Mouse (Mus musculus): ENCODE measurements at regions not wholly inside any gene's neighbourhood (a gene's known extent, or its start where the extent isn't known, plus 50 kb on each side); places are given as distances from the start of the nearest gene placed in this dataset.

DNA sequence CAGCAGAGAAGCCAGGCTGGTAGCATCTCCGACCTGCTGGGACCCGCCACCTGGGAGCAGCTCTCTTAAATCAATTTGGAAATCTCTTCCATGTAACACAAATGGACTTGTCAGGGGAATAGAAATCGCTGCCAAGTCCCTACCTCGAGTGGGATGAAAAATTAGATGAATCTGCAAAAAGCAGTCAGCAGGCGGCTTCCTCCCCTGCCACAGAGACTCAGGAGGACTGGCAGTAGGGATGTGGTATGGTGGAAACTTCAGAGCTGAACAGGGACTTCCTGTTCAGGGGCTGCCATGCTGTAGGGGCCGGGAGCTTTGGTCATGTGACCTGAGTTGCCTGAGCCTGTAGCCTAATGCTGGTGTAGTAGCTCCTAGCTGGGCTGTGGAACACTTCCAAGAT is 379.1 kb downstream of the Tbc1d22a start:
- WGBS = 41% methylated on average over 6 of the region's 6 CpGs
- no peaks in the 10 kb centered on the region; the same call in 1 of the 2 replicates for H3K27me3 ChIP-seq (ENCODE audit: control insufficient read depth, insufficient read depth, low read depth, low read length)
- H3K4me3 ChIP-seq (ENCODE audit: low read length) = no peak overlapping the region
- H3K4me2 ChIP-seq (ENCODE audit: low read depth, low read length) = no peak overlapping the region
- no peak for ATAC-seq (ENCODE audit: low read depth)
- no peak overlapping the region for H3K27ac ChIP-seq (ENCODE audit: low read length)
- no peaks in the 10 kb centered on the region for H3K36me3 ChIP-seq (ENCODE audit: control insufficient read depth, insufficient read depth, low read length)
- H3K9ac ChIP-seq (ENCODE audit: low read length) = no peak overlapping the region
- no peaks in the 10 kb centered on the region for H3K9me3 ChIP-seq (ENCODE audit: control insufficient read depth, low read length)
- no peaks in the 10 kb centered on the region for H3K4me1 ChIP-seq (replicated peaks; ENCODE audit: control insufficient read depth, insufficient read depth, low read length)

DNA sequence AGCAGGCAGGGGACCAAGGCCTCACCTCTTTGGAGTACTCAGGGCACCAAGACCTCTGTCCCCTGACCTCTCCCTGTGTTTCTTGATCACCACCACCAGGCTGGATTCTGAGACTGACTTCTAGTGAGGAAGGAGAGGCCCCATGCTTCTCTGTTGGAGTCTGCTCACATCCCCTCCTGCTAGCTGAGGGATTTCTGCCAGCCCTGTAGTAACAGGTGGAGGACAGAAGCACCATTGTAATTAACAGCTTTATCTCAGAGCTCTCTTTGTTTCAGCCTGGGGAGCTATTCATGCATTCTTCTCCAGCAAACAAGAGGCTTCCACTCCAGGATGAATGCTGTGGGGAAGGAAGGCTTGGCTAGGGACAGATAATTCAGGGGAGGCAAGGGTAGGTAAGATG is 392.2 kb downstream of the Tbc1d22a start:
- H3K27me3 ChIP-seq (ENCODE audit: control insufficient read depth, insufficient read depth, low read depth, low read length) = no peaks in the 10 kb centered on the region
- H3K36me3 ChIP-seq (ENCODE audit: control insufficient read depth, insufficient read depth, low read length) = no peaks in the 10 kb centered on the region
- ATAC-seq (ENCODE audit: low read depth) = no peak

DNA sequence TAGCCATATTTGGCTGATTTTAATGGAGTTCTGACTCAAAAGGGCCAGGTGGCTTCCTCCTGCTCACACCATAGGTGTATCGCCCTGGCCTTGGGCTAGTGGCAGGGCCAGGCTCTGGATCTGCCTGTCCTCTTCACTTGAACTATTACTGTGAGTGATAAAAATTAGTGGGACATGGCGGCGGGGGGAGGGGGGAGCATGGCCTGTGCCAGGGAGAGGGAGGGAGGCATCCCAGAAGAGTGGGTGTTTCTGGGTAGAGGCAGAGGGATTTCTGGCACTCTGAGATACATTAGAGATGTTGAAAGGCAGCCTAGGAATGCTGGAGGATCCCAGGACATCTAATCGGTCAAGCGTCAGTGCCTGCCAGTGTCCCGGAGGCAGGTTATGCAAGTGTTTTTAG is 395.4 kb downstream of the Tbc1d22a start:
- H3K27ac ChIP-seq (ENCODE audit: low read length) = no peak overlapping the region
- no peaks in the 10 kb centered on the region for H3K9me3 ChIP-seq (ENCODE audit: control insufficient read depth, low read length)
- 70% methylated on average over 6 of the region's 6 CpGs for WGBS
- no peaks in the 10 kb centered on the region for H3K36me3 ChIP-seq (ENCODE audit: control insufficient read depth, insufficient read depth, low read length)
- H3K4me2 ChIP-seq (ENCODE audit: low read depth, low read length) = no peak overlapping the region
- ATAC-seq (ENCODE audit: low read depth) = no peak
- H3K9ac ChIP-seq (ENCODE audit: low read length) = no peak overlapping the region
- H3K27me3 ChIP-seq (ENCODE audit: control insufficient read depth, insufficient read depth, low read depth, low read length) = no peaks in the 10 kb centered on the region
- no peaks in the 10 kb centered on the region for H3K4me1 ChIP-seq (replicated peaks; ENCODE audit: control insufficient read depth, insufficient read depth, low read length)
- no peak overlapping the region for H3K4me3 ChIP-seq (ENCODE audit: low read length)

More for the DNA sequence above, 392.2 kb downstream of the Tbc1d22a start:
- Histone ChIP-seq H3K4me3 (ENCODE audit: low read length) (no peak overlapping the region), H3K4me1 (replicated peaks; ENCODE audit: control insufficient read depth, insufficient read depth, low read length) (no peaks in the 10 kb centered on the region), H3K4me2 (ENCODE audit: low read depth, low read length) (no peak overlapping the region), H3K27ac (ENCODE audit: low read length) (no peak overlapping the region), H3K9ac (ENCODE audit: low read length) (no peak overlapping the region), H3K9me3 (ENCODE audit: control insufficient read depth, low read length) (no peaks in the 10 kb centered on the region)

DNA sequence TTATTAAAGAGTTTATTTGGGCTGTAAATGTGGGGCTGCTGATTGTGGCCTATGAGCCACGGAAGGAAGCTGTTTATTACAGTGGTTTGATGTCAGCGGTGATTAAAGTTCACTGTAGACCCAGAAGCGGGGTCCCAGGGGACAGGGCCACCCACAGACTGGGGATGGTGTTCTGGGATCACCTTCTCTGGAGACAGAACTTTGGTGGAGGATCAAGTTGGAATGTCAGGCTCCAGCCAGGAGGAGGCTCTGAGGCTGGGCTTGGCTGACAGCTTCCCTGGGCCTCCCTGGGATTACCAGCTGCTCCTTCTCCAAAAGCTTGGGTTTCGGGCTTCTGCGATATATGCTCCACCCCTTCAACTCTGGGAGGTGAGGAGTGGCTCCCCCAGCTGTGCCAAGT is 417.1 kb downstream of the Tbc1d22a start:
- WGBS = 60% methylated on average over 5 of the region's 5 CpGs
- Histone ChIP-seq H3K27ac (ENCODE audit: low read length) (no peak overlapping the region), H3K4me3 (ENCODE audit: low read length) (no peak overlapping the region), H3K36me3 (ENCODE audit: control insufficient read depth, insufficient read depth, low read length) (no peaks in the 10 kb centered on the region), H3K27me3 (ENCODE audit: control insufficient read depth, insufficient read depth, low read depth, low read length) (no peaks in the 10 kb centered on the region), H3K4me2 (ENCODE audit: low read depth, low read length) (no peak overlapping the region), H3K9ac (ENCODE audit: low read length) (no peak overlapping the region), H3K4me1 (replicated peaks; ENCODE audit: control insufficient read depth, insufficient read depth, low read length) (no peaks in the 10 kb centered on the region), H3K9me3 (ENCODE audit: control insufficient read depth, low read length) (no peaks in the 10 kb centered on the region)
- ATAC-seq (ENCODE audit: low read depth) = no peak

DNA sequence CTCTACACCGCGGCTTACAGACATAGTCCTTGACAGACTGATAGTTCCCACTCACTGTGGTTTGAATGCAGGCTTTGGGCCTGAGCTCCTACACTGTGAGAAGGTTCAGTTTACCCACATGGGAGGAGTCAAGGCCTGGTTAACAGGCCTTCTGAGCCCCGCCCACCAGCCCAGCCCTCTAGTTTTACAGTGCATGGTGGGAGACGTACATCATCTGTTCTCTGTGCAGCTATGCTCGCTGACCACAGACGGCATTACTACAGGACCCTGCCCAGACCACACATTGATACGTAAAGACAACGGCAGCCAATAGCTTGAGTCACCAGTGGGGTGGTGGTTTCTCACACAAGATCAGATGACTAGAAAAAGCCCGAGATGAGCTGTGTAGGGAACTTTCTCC is 431.0 kb downstream of the Tbc1d22a start:
- Histone ChIP-seq H3K9ac (ENCODE audit: low read length) (no peak overlapping the region), H3K4me3 (ENCODE audit: low read length) (no peak overlapping the region), H3K4me1 (replicated peaks; ENCODE audit: control insufficient read depth, insufficient read depth, low read length) (no peaks in the 10 kb centered on the region), H3K27ac (ENCODE audit: low read length) (no peak overlapping the region), H3K4me2 (ENCODE audit: low read depth, low read length) (no peak overlapping the region), H3K36me3 (ENCODE audit: control insufficient read depth, insufficient read depth, low read length) (no peaks in the 10 kb centered on the region), H3K27me3 (ENCODE audit: control insufficient read depth, insufficient read depth, low read depth, low read length) (no peaks in the 10 kb centered on the region), H3K9me3 (ENCODE audit: control insufficient read depth, low read length) (no peaks in the 10 kb centered on the region)
- ATAC-seq (ENCODE audit: low read depth) = peak; percentile 56; the same call in 1 of the 2 replicates
- WGBS = 38% methylated on average over 9 of the region's 9 CpGs

DNA sequence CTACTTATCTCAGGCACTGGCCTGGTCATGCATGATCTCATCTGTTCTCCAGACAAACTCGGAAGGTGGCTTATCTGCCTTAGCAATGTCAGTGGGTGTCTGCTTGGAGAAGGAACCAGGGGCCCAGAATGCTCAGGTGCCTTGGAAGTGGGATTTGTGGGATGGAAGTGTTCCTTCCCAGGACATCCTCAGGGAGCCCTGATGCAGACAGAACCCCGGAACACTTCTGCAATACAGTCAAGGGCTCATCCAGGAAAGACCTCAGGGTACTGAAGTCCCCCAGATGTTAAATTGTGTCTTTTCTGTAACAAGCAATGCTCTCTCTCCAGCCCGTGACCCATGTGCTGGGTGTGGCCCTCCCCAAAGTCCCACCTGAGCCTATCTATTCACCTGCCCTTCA is 433.9 kb downstream of the Tbc1d22a start:
- Histone ChIP-seq H3K9me3 (ENCODE audit: control insufficient read depth, low read length) (no peaks in the 10 kb centered on the region; the same call in 1 of the 2 replicates), H3K4me3 (ENCODE audit: low read length) (no peak overlapping the region), H3K4me1 (replicated peaks; ENCODE audit: control insufficient read depth, insufficient read depth, low read length) (no peaks in the 10 kb centered on the region), H3K9ac (ENCODE audit: low read length) (no peak overlapping the region), H3K4me2 (ENCODE audit: low read depth, low read length) (no peak overlapping the region), H3K27me3 (ENCODE audit: control insufficient read depth, insufficient read depth, low read depth, low read length) (no peaks in the 10 kb centered on the region), H3K27ac (ENCODE audit: low read length) (no peak overlapping the region), H3K36me3 (ENCODE audit: control insufficient read depth, insufficient read depth, low read length) (no peaks in the 10 kb centered on the region)
- ATAC-seq (ENCODE audit: low read depth) = no peak
- 72% methylated on average over 3 of the region's 3 CpGs for whole genome bisulfite sequencing

DNA sequence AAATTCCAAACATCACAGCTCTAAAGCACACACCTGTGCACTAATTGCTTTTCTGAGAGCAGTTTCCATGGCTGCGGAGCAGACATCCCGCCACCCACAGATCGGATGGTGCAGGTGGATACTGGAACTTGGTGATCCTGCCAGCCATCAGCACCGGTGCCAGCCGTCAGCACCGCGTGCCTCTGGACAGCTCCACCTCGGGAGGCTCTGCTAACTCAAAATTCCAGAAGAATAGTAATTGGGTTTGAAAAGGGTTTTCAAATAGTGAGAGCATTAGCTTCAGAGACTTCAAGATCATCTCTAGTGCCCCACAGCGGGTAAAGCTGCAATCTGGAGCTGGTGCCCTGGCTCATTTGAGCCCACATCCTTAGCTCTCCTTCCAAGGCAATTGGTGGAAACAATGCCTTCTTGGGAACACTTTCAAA is 458.8 kb downstream of the Tbc1d22a start:
- WGBS = 31% methylated on average over 9 of the region's 9 CpGs

DNA sequence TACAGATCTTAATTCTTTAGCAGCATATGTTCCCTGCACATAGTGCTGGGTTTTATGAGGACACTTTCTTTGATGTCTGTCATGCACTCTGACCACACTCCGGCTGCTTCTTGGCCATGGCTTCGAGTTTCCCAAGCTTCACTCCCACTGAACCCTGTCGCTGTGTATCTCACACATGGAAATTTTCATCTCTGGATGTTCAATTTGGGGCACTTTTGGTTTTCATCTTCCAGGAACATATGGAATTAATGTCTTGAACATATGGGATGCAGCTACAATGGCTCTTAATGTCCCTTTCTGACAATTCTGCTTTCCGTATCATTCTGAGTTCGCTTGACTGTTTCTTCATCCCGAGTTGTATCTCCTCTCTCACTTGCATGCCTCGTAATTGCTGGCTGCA is 462.8 kb downstream of the Tbc1d22a start:
- WGBS = 78% methylated on average over 7 of the region's 7 CpGs
- no peaks in the 10 kb centered on the region for H3K9me3 ChIP-seq (ENCODE audit: control insufficient read depth, low read length)
- no peak for ATAC-seq (ENCODE audit: low read depth)

More for the DNA sequence above, 458.8 kb downstream of the Tbc1d22a start:
- Histone ChIP-seq H3K36me3 (ENCODE audit: control insufficient read depth, insufficient read depth, low read length) (no peaks in the 10 kb centered on the region), H3K4me1 (replicated peaks; ENCODE audit: control insufficient read depth, insufficient read depth, low read length) (no peaks in the 10 kb centered on the region), H3K4me2 (ENCODE audit: low read depth, low read length) (no peak overlapping the region), H3K27me3 (ENCODE audit: control insufficient read depth, insufficient read depth, low read depth, low read length) (no peaks in the 10 kb centered on the region), H3K9ac (ENCODE audit: low read length) (no peak overlapping the region), H3K9me3 (ENCODE audit: control insufficient read depth, low read length) (no peaks in the 10 kb centered on the region), H3K27ac (ENCODE audit: low read length) (no peak overlapping the region), H3K4me3 (ENCODE audit: low read length) (no peak overlapping the region)
- no peak for ATAC-seq (ENCODE audit: low read depth)

DNA sequence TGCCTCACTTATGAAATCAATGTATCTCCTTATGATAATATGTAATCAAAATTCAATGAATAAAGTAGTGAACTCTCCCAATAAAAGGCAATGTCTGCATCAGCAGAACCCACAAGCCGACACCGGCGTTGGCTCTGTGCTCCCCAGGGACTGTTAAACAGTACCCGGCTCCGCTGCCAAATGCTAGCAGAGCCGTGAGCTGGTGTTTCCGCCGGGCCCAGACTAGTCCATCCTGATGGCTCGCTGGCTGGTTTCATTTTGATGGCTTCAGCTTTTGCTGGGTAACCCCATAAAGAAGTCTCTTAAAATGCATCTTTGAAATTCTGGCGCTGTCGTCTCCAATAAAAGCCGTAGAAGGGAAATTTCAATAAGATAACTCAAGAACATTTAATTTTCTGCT is 468.8 kb downstream of the Tbc1d22a start:
- Histone ChIP-seq H3K4me1 (replicated peaks; ENCODE audit: control insufficient read depth, insufficient read depth, low read length) (no peaks in the 10 kb centered on the region), H3K4me2 (ENCODE audit: low read depth, low read length) (no peak overlapping the region), H3K27ac (ENCODE audit: low read length) (no peak overlapping the region), H3K9ac (ENCODE audit: low read length) (no peak overlapping the region), H3K9me3 (ENCODE audit: control insufficient read depth, low read length) (no peaks in the 10 kb centered on the region), H3K4me3 (ENCODE audit: low read length) (no peak overlapping the region), H3K27me3 (ENCODE audit: control insufficient read depth, insufficient read depth, low read depth, low read length) (no peaks in the 10 kb centered on the region), H3K36me3 (ENCODE audit: control insufficient read depth, insufficient read depth, low read length) (no peaks in the 10 kb centered on the region)
- 88% methylated on average over 12 of the region's 12 CpGs for WGBS
- no peak for ATAC-seq (ENCODE audit: low read depth)

More for the DNA sequence above, 462.8 kb downstream of the Tbc1d22a start:
- H3K27me3 ChIP-seq (ENCODE audit: control insufficient read depth, insufficient read depth, low read depth, low read length) = no peaks in the 10 kb centered on the region
- no peaks in the 10 kb centered on the region for H3K36me3 ChIP-seq (ENCODE audit: control insufficient read depth, insufficient read depth, low read length)
- H3K4me1 ChIP-seq (replicated peaks; ENCODE audit: control insufficient read depth, insufficient read depth, low read length) = no peaks in the 10 kb centered on the region
- no peak overlapping the region for H3K9ac ChIP-seq (ENCODE audit: low read length)
- H3K27ac ChIP-seq (ENCODE audit: low read length) = no peak overlapping the region
- no peak overlapping the region for H3K4me3 ChIP-seq (ENCODE audit: low read length)
- H3K4me2 ChIP-seq (ENCODE audit: low read depth, low read length) = no peak overlapping the region

DNA sequence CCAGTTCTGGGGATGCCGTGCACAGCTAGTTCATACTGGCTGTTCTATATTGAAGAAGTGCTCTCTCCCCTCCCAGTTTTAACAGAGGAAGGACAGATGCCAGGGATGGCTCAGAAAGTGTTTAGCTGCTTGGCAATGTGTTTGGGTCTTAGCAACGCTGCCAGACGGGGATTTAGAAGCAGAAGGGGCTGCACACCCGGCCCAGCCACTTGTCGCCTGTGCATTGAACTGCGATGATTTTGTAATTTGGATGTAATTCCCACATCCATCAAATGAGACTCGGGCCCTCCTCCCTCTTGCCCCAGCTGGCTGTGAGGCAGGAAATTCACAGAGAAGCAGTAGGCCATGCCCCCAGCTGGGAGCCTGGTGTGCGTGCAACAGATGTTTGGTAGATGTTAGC is 475.4 kb downstream of the Tbc1d22a start:
- 68% methylated on average over 8 of the region's 8 CpGs for WGBS
- H3K4me1 ChIP-seq (replicated peaks; ENCODE audit: control insufficient read depth, insufficient read depth, low read length) = no peaks in the 10 kb centered on the region
- ATAC-seq (ENCODE audit: low read depth) = no peak

More for the DNA sequence above, 475.4 kb downstream of the Tbc1d22a start:
- H3K27ac ChIP-seq (ENCODE audit: low read length) = no peak overlapping the region
- no peaks in the 10 kb centered on the region for H3K27me3 ChIP-seq (ENCODE audit: control insufficient read depth, insufficient read depth, low read depth, low read length)
- no peak overlapping the region for H3K4me3 ChIP-seq (ENCODE audit: low read length)
- H3K36me3 ChIP-seq (ENCODE audit: control insufficient read depth, insufficient read depth, low read length) = no peaks in the 10 kb centered on the region
- H3K4me2 ChIP-seq (ENCODE audit: low read depth, low read length) = no peak overlapping the region
- no peak overlapping the region for H3K9ac ChIP-seq (ENCODE audit: low read length)
- H3K9me3 ChIP-seq (ENCODE audit: control insufficient read depth, low read length) = no peaks in the 10 kb centered on the region

All from lung, embryonic 16.5 days (tissue).